Mouse (Mus musculus): ENCODE measurements around the gene 1700123K08Rik. TPM values are rescaled to one million over a fixed set of nuclear protein-coding genes. Genes with fewer than 3 reads are reported as not detected.

Gene 1700123K08Rik
- polyA plus RNA-seq (2012; rRNA removed), result not detected in 2 replicates

DNA sequence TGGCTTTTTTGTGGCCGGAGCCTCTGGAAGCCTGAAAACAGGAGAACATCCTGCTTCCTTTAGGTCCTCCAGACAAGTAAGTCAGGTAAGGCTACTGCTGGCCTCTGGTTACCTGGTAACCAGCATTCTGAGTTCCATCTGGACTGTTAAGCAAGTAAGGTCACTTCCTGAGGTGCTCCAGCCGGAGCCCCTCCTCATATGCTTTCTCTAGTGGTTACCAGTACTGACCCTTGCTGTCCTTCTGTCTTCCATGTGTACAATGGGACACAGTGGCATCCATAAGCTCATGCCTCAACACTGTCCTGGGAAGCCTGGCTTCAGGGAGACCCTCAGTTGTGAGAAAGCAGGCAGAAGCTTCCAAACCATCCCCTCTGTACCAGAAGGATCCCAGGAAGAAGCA lies at the start of gene 1700123K08Rik:
Gene 1700123K08Rik (minus strand): TSS at position 101 of the 400 bp plus-strand sequence.

Other genes starting within 250 kb of the 1700123K08Rik start
- 0.38 TPM in 1 of 2 replicates, not detected in the other for gene Pvrig, start 222.8 kb downstream of the 1700123K08Rik start, polyA plus RNA-seq (2012; rRNA removed)
- 1.6 TPM in 2 replicates for gene Zfp157, start 123.2 kb downstream of the 1700123K08Rik start, polyA plus RNA-seq (2012; rRNA removed)
- 3.1 and 4.0 TPM in 2 replicates for gene Zfp68, start 55.0 kb upstream of the 1700123K08Rik start, polyA plus RNA-seq (2012; rRNA removed)
- 1.2 and 1.5 TPM in 2 replicates for gene A430033K04Rik, start 58.1 kb upstream of the 1700123K08Rik start, polyA plus RNA-seq (2012; rRNA removed)
- gene Fam20c, start 189.8 kb upstream of the 1700123K08Rik start, polyA plus RNA-seq (2012; rRNA removed), result 7.2 and 7.4 TPM in 2 replicates